Mouse (Mus musculus) liver, embryonic 14.5 days (tissue): ENCODE data around the gene Vmp1. TPM values are rescaled to one million over a fixed set of nuclear protein-coding genes. Genes with fewer than 3 reads are reported as not detected.
A peak's percentile ranks its signal among the peaks of the same experiment; 100 is the strongest.

ENCODE experiments used
- ATAC-seq: fragments of 200-750 bp; cut with Nextera tagmentation; 2 replicates; pipeline ENCODE4 v1.8.0; 2017; ENCODE audit warnings: moderate number of reproducible peaks, mild to moderate bottlenecking, moderate library complexity; ENCODE audit not compliant: insufficient read depth
- DNase-seq, 3 experiments: peaks; one replicate each; pipeline ENCODE4 v3.0.0-alpha.2; 2012 to 2013; ENCODE audit warnings: low read depth in 3 of 3, low spot score in 3 of 3
- H3K27ac ChIP-seq: fragments of 300-500 bp; sonication (generic); 2 replicates; pipeline ENCODE4 v1.5.1; 2014; ENCODE audit warnings: moderate library complexity, mild to moderate bottlenecking, control low read depth, inconsistent platforms
- H3K27me3 ChIP-seq: fragments of 300-500 bp; sonication (generic); 2 replicates; pipeline ENCODE4 v1.6.1; 2014; ENCODE audit warnings: mild to moderate bottlenecking, low read length, moderate library complexity; ENCODE audit not compliant: control insufficient read depth, insufficient read depth
- H3K36me3 ChIP-seq: fragments of 300-500 bp; sonication (generic); replicated peaks from 2 replicates; pipeline ENCODE4 v1.6.1; 2014; ENCODE audit warnings: low read depth; ENCODE audit not compliant: control insufficient read depth, insufficient read depth
- H3K4me1 ChIP-seq, 2 experiments: fragments of 200-500 bp in 1 of 2; fragments of 300-500 bp in 1 of 2; sonication (generic) in 1 of 2; replicated peaks; 2 replicates each; pipeline ENCODE4 v1.6.1; 2012 to 2014; ENCODE audit warnings: antibody characterized with exemption in 1 of 2, inconsistent platforms in 1 of 2, low read length in 1 of 2; ENCODE audit not compliant: control insufficient read depth in 2 of 2, insufficient read depth in 2 of 2
- H3K4me2 ChIP-seq: fragments of 300-500 bp; sonication (generic); 2 replicates; pipeline ENCODE4 v1.6.1; 2014; ENCODE audit warnings: low read depth, mild to moderate bottlenecking, control low read depth, moderate library complexity
- H3K4me3 ChIP-seq, 2 experiments: fragments of 200-500 bp in 1 of 2; fragments of 300-500 bp in 1 of 2; sonication (generic) in 1 of 2; 2 replicates each; pipeline ENCODE4 v1.5.1; 2012 to 2014; ENCODE audit warnings: low read depth in 2 of 2, low read length in 2 of 2, mild to moderate bottlenecking in 2 of 2, control low read depth in 1 of 2, inconsistent platforms in 1 of 2, moderate library complexity in 1 of 2; ENCODE audit not compliant: insufficient read depth in 1 of 2
- H3K9ac ChIP-seq: fragments of 300-500 bp; sonication (generic); replicated peaks from 2 replicates; pipeline ENCODE4 v1.6.1; 2014; ENCODE audit warnings: mild to moderate bottlenecking, control low read depth, moderate library complexity
- H3K9me3 ChIP-seq: fragments of 300-500 bp; sonication (generic); 2 replicates; pipeline ENCODE4 v1.6.1; 2016; ENCODE audit warnings: low read length, mixed read lengths; ENCODE audit not compliant: control insufficient read depth
- CTCF ChIP-seq: IDR thresholded peaks from 2 replicates; pipeline ENCODE4 v1.5.1; 2016; ENCODE audit warnings: antibody characterized with exemption, low read depth, control low read depth
- EP300 ChIP-seq: IDR thresholded peaks from 2 replicates; pipeline ENCODE4 v1.6.1; 2016; ENCODE audit warnings: antibody characterized with exemption, low read depth
- WGBS: fragments of 180-500 bp; shearing (Covaris S2); extraction: QIAGEN DNeasy Blood & Tissue Kit; methylation state at CpG from one replicate; pipeline ENCODE4 v1.1.7; 2014; ENCODE audit not compliant: insufficient replicate concordance; 5-methylcytosine and 5-hydroxymethylcytosine counted together
- polyA plus RNA-seq, 2 experiments: library from polyadenylated mRNA; depleted of rRNA in 1 of 2; stranded (reverse) in 1 of 2; unstranded in 1 of 2; fragments of >200 nt; fragmentation: Nextera tagmentation in 1 of 2; extraction: Ambion mirVana in 1 of 2; gene quantifications; 2 replicates each; pipeline versions ENCODE4 v1.2.1 to v1.2.3; 2012 to 2014

Gene Vmp1
- polyA plus RNA-seq, 2 experiments: 33.1 to 94.2 TPM

- 75% methylated on average over 5 of the region's 5 CpGs for WGBS
- ATAC-seq: peak; percentile 28; the same call in 1 of the 2 replicates
- TF ChIP-seq CTCF (no peak), EP300 (no peak)
Observed at GRCm38 (mm10) chr11:86604732-86605520, 78.7 kb downstream of the Vmp1 start.

GRCm38 (mm10) chr11:86604289-86604688, 79.3 kb downstream of the Vmp1 start:
- DNase-seq (no peak), ATAC-seq (no peak)
- no peak for TF ChIP-seq CTCF
- no peak for TF ChIP-seq EP300
- Histone ChIP-seq H3K4me1 (peaks cover 0 to 7% of the 10 kb centered on the region in 2 experiments; a peak in 2 of 4 replicates), H3K4me2 (no peak overlapping the region), H3K4me3 (no peak overlapping the region), H3K9me3 (no peaks in the 10 kb centered on the region), H3K9ac (no peak overlapping the region), H3K27ac (no peak overlapping the region), H3K27me3 (no peaks in the 10 kb centered on the region), H3K36me3 (peaks cover 26% of the 10 kb centered on the region)
- WGBS: 82% methylated on average over 3 of the region's 3 CpGs

More at GRCm38 (mm10) chr11:86604732-86605520, 78.7 kb downstream of the Vmp1 start:
- Histone ChIP-seq H3K27ac (no peak overlapping the region), H3K4me1 (peaks cover 3 to 9% of the 10 kb centered on the region in 2 experiments), H3K9ac (no peak overlapping the region), H3K4me2 (no peak overlapping the region), H3K4me3 (no peak overlapping the region), H3K27me3 (no peaks in the 10 kb centered on the region), H3K36me3 (peaks cover 22% of the 10 kb centered on the region), H3K9me3 (no peaks in the 10 kb centered on the region)
- no peak for DNase-seq

- no peak for ATAC-seq
- Histone ChIP-seq H3K9ac (no peak overlapping the region), H3K4me3 (no peak overlapping the region), H3K27me3 (no peaks in the 10 kb centered on the region), H3K9me3 (no peaks in the 10 kb centered on the region), H3K27ac (no peak overlapping the region), H3K36me3 (peaks cover 26% of the 10 kb centered on the region), H3K4me1 (peaks cover 0 to 7% of the 10 kb centered on the region in 2 experiments; a peak in 2 of 4 replicates), H3K4me2 (no peak overlapping the region)
- DNase-seq: no peak
- 90% methylated on average over 1 of the region's 1 CpGs for WGBS
- TF ChIP-seq EP300: no peak
- TF ChIP-seq CTCF: no peak
Observed at GRCm38 (mm10) chr11:86603719-86604118, 79.9 kb downstream of the Vmp1 start.

GRCm38 (mm10) chr11:86602116-86602515, 81.5 kb downstream of the Vmp1 start:
- H3K27me3 ChIP-seq: no peaks in the 10 kb centered on the region
- no peak for DNase-seq
- WGBS: 73% methylated on average over 3 of the region's 3 CpGs
- no peaks in the 10 kb centered on the region for H3K9me3 ChIP-seq
- TF ChIP-seq EP300 (no peak), CTCF (no peak)
- peaks cover 0 to 7% of the 10 kb centered on the region in 2 experiments; a peak in 2 of 4 replicates for H3K4me1 ChIP-seq
- no peak overlapping the region for H3K9ac ChIP-seq
- H3K27ac ChIP-seq: no peak overlapping the region
- H3K4me2 ChIP-seq: no peak overlapping the region
- H3K36me3 ChIP-seq: peaks cover 26% of the 10 kb centered on the region
- no peak overlapping the region for H3K4me3 ChIP-seq
- ATAC-seq: no peak

GRCm38 (mm10) chr11:86600209-86600557, 83.5 kb downstream of the Vmp1 start:
- Histone ChIP-seq H3K4me1 (peaks cover 0 to 5% of the 10 kb centered on the region in 2 experiments; a peak in 2 of 4 replicates), H3K27ac (no peak overlapping the region), H3K27me3 (no peaks in the 10 kb centered on the region), H3K9ac (no peak overlapping the region), H3K36me3 (peaks cover 9% of the 10 kb centered on the region; the same call in 1 of the 2 replicates), H3K4me2 (no peak overlapping the region), H3K4me3 (no peak overlapping the region), H3K9me3 (no peaks in the 10 kb centered on the region)
- WGBS: 87% methylated on average over 7 of the region's 7 CpGs
- no peak for DNase-seq
- no peak for TF ChIP-seq EP300
- TF ChIP-seq CTCF: no peak
- no peak for ATAC-seq
